Mouse (Mus musculus): ENCODE data around the gene Tulp3.

DNA sequence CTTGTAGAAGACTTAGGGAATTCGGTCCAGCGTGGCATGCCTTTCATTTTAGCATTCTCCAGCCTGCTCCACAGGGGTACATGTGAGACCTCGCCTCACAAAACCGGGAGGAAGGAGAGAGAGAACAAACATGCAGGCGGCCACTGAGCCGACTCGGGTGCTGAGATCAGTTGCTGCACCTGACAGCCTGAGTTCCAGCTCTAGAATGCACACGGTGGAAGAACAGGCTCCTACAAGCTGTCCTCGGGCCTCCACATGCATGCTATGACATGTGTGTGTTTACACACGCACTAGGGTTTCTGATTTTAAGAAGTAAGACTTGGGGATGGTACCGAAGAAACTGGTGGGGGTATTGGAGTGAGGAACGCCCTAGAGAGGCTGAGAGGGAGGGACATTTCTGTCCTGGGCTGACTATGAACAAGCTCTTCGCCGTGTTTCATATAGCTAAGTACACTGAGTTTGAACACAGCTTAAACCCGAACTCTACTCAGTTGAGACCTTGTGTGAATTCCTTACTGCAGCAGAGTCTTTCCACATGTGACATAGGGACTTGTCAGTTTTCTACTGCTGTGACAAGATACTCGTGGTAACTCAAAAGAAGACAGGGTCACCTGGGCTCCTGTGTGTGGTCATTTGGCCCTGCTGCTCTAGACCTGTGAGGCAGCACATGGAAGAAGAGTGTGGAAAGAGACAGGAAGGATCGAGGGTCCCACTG lies 20.9 kb upstream of the Tulp3 start:
- TF ChIP-seq GATA1 (IDR thresholded peaks at IDR 0.05; ENCODE audit: low read length) (no peak), TAL1 (IDR thresholded peaks at IDR 0.05; ENCODE audit: low read length) (no peak)
